Mouse (Mus musculus): ENCODE measurements around the gene Slc16a6. TPM values are rescaled to one million over a fixed set of nuclear protein-coding genes. Genes with fewer than 3 reads are reported as not detected.
A peak's percentile ranks its signal among the peaks of the same experiment; 100 is the strongest.

Gene Slc16a6
- polyA plus RNA-seq, 1 experiment from 2014 or later, result 11.9 TPM

- Histone ChIP-seq H3K4me3 (ENCODE audit: low read depth, low read length) (no peak overlapping the region), H3K27me3 (ENCODE audit: control insufficient read depth, insufficient read depth, low read length) (no peaks in the 10 kb centered on the region), H3K27ac (replicated peaks) (no peak overlapping the region), H3K4me2 (replicated peaks; ENCODE audit: low read depth) (no peak overlapping the region), H3K9ac (ENCODE audit: low read length) (no peak overlapping the region), H3K36me3 (ENCODE audit: control insufficient read depth, insufficient read depth, low read length) (no peaks in the 10 kb centered on the region), H3K9me3 (ENCODE audit: control insufficient read depth, low read length) (no peaks in the 10 kb centered on the region; the same call in 1 of the 2 replicates), H3K4me1 (replicated peaks; ENCODE audit: control insufficient read depth, insufficient read depth) (no peaks in the 10 kb centered on the region)
- DNase-seq (ENCODE audit: low spot score) (no peak), ATAC-seq (ENCODE audit: low FRiP score, low TSS enrichment) (0 out of 2 replicates have a peak, but pooled peaks have one; percentile 21)
- TF ChIP-seq EP300 (optimal IDR thresholded peaks at IDR 0.05) (no peak), CTCF (IDR thresholded peaks at IDR 0.05; ENCODE audit: low read depth) (no peak)
- 54% methylated on average over 16 of the region's 16 CpGs for WGBS
Observed at GRCm38 (mm10) chr11:109419961-109420566, 53.3 kb downstream of the Slc16a6 start.

GRCm38 (mm10) chr11:109419461-109419860, 53.9 kb downstream of the Slc16a6 start:
- Histone ChIP-seq H3K27ac (replicated peaks) (no peak overlapping the region), H3K9ac (ENCODE audit: low read length) (no peak overlapping the region), H3K4me1 (replicated peaks; ENCODE audit: control insufficient read depth, insufficient read depth) (no peaks in the 10 kb centered on the region), H3K27me3 (ENCODE audit: control insufficient read depth, insufficient read depth, low read length) (no peaks in the 10 kb centered on the region), H3K4me3 (ENCODE audit: low read depth, low read length) (no peak overlapping the region), H3K36me3 (ENCODE audit: control insufficient read depth, insufficient read depth, low read length) (no peaks in the 10 kb centered on the region), H3K4me2 (replicated peaks; ENCODE audit: low read depth) (no peak overlapping the region), H3K9me3 (ENCODE audit: control insufficient read depth, low read length) (no peaks in the 10 kb centered on the region; the same call in 1 of the 2 replicates)
- TF ChIP-seq CTCF (IDR thresholded peaks at IDR 0.05; ENCODE audit: low read depth) (no peak), EP300 (optimal IDR thresholded peaks at IDR 0.05) (no peak)
- DNase-seq (ENCODE audit: low spot score), result no peak
- ATAC-seq (ENCODE audit: low FRiP score, low TSS enrichment), result no peak
- WGBS, result 37% methylated on average over 4 of the region's 4 CpGs

- Histone ChIP-seq H3K36me3 (ENCODE audit: control insufficient read depth, insufficient read depth, low read length) (no peaks in the 10 kb centered on the region), H3K27ac (replicated peaks) (no peak overlapping the region), H3K4me2 (replicated peaks; ENCODE audit: low read depth) (no peak overlapping the region), H3K4me3 (ENCODE audit: low read depth, low read length) (no peak overlapping the region), H3K9ac (ENCODE audit: low read length) (no peak overlapping the region), H3K4me1 (replicated peaks; ENCODE audit: control insufficient read depth, insufficient read depth) (no peaks in the 10 kb centered on the region), H3K9me3 (ENCODE audit: control insufficient read depth, low read length) (no peaks in the 10 kb centered on the region; the same call in 1 of the 2 replicates), H3K27me3 (ENCODE audit: control insufficient read depth, insufficient read depth, low read length) (no peaks in the 10 kb centered on the region)
- 82% methylated on average over 9 of the region's 9 CpGs for WGBS
- ATAC-seq (ENCODE audit: low FRiP score, low TSS enrichment) (no peak), DNase-seq (ENCODE audit: low spot score) (no peak)
- TF ChIP-seq CTCF (IDR thresholded peaks at IDR 0.05; ENCODE audit: low read depth) (no peak), EP300 (optimal IDR thresholded peaks at IDR 0.05) (no peak)
Observed at GRCm38 (mm10) chr11:109417472-109418040, 55.8 kb downstream of the Slc16a6 start.

GRCm38 (mm10) chr11:109416709-109417420, 56.5 kb downstream of the Slc16a6 start:
- no peak overlapping the region for H3K4me3 ChIP-seq (ENCODE audit: low read depth, low read length)
- H3K27me3 ChIP-seq (ENCODE audit: control insufficient read depth, insufficient read depth, low read length), result no peaks in the 10 kb centered on the region
- no peak overlapping the region for H3K4me2 ChIP-seq (replicated peaks; ENCODE audit: low read depth)
- ATAC-seq (ENCODE audit: low FRiP score, low TSS enrichment) (no peak), DNase-seq (ENCODE audit: low spot score) (no peak)
- no peaks in the 10 kb centered on the region for H3K36me3 ChIP-seq (ENCODE audit: control insufficient read depth, insufficient read depth, low read length)
- no peaks in the 10 kb centered on the region for H3K4me1 ChIP-seq (replicated peaks; ENCODE audit: control insufficient read depth, insufficient read depth)
- H3K9ac ChIP-seq (ENCODE audit: low read length), result no peak overlapping the region
- no peak for TF ChIP-seq EP300 (optimal IDR thresholded peaks at IDR 0.05)
- no peak for TF ChIP-seq CTCF (IDR thresholded peaks at IDR 0.05; ENCODE audit: low read depth)
- no peak overlapping the region for H3K27ac ChIP-seq (replicated peaks)
- 63% methylated on average over 8 of the region's 8 CpGs for WGBS
- H3K9me3 ChIP-seq (ENCODE audit: control insufficient read depth, low read length), result no peaks in the 10 kb centered on the region

- no peaks in the 10 kb centered on the region for H3K36me3 ChIP-seq (ENCODE audit: control insufficient read depth, insufficient read depth, low read length)
- WGBS, result 89% methylated on average over 5 of the region's 5 CpGs
- no peak overlapping the region for H3K27ac ChIP-seq (replicated peaks)
- H3K9ac ChIP-seq (ENCODE audit: low read length), result no peak overlapping the region
- ATAC-seq (ENCODE audit: low FRiP score, low TSS enrichment) (no peak), DNase-seq (ENCODE audit: low spot score) (no peak)
- no peak overlapping the region for H3K4me2 ChIP-seq (replicated peaks; ENCODE audit: low read depth)
- H3K27me3 ChIP-seq (ENCODE audit: control insufficient read depth, insufficient read depth, low read length), result no peaks in the 10 kb centered on the region
- H3K9me3 ChIP-seq (ENCODE audit: control insufficient read depth, low read length), result no peaks in the 10 kb centered on the region
- no peaks in the 10 kb centered on the region for H3K4me1 ChIP-seq (replicated peaks; ENCODE audit: control insufficient read depth, insufficient read depth)
- TF ChIP-seq EP300 (optimal IDR thresholded peaks at IDR 0.05) (no peak), CTCF (IDR thresholded peaks at IDR 0.05; ENCODE audit: low read depth) (no peak)
- no peak overlapping the region for H3K4me3 ChIP-seq (ENCODE audit: low read depth, low read length)
Observed at GRCm38 (mm10) chr11:109414802-109415201, 58.6 kb downstream of the Slc16a6 start.

GRCm38 (mm10) chr11:109413617-109414016, 59.8 kb downstream of the Slc16a6 start, which contains the start of gene 9930022D16Rik:
Gene 9930022D16Rik (plus strand): TSS chr11:109413917.
- WGBS, result 86% methylated on average over 6 of the region's 6 CpGs
- H3K9ac ChIP-seq (ENCODE audit: low read length), result no peak within 1 kb of the TSS
- H3K4me3 ChIP-seq (ENCODE audit: low read depth, low read length), result no peak within 1 kb of the TSS
- H3K27me3 ChIP-seq (ENCODE audit: control insufficient read depth, insufficient read depth, low read length), result no peaks in the 10 kb centered on the region
- no peak for DNase-seq (ENCODE audit: low spot score)
- no peaks in the 10 kb centered on the region for H3K36me3 ChIP-seq (ENCODE audit: control insufficient read depth, insufficient read depth, low read length)
- no peak within 1 kb of the TSS for H3K4me2 ChIP-seq (replicated peaks; ENCODE audit: low read depth)
- H3K4me1 ChIP-seq (replicated peaks; ENCODE audit: control insufficient read depth, insufficient read depth), result no peaks in the 10 kb centered on the region
- H3K9me3 ChIP-seq (ENCODE audit: control insufficient read depth, low read length), result no peaks in the 10 kb centered on the region
- ATAC-seq (ENCODE audit: low FRiP score, low TSS enrichment), result no peak
- TF ChIP-seq EP300 (optimal IDR thresholded peaks at IDR 0.05) (no peak), CTCF (IDR thresholded peaks at IDR 0.05; ENCODE audit: low read depth) (no peak)
- H3K27ac ChIP-seq (replicated peaks), result no peak within 1 kb of the TSS
